In genomic region chr12:105519851-105520250, GRCm38 (mm10) we compare ENCODE assay signal across 21 mouse cellular contexts. TPM values are rescaled to one million over a fixed set of nuclear protein-coding genes. Genes with fewer than 3 reads are reported as not detected.
DNase-seq lines count a peak whose midpoint lies in the region; ATAC-seq and TF ChIP-seq lines count a peak whose summit lies in the region.
"Had no signal": no experiment of that assay in that cellular context is flagged by ENCODE, and none has a peak within 500 bp of the region (broad histone marks: within the 10 kb centered on the region; RNA-seq: fewer than 3 reads in every experiment).

No protein-coding gene starts in this region.

- H3K4me2 ChIP-seq in kidney, embryonic 16.5 days (replicated peaks; ENCODE audit: low read depth, low read length): no peak overlapping the region
- H3K4me2 ChIP-seq: hindbrain, embryonic 12.5 days; liver, embryonic 13.5 days; midbrain, embryonic 12.5 days had no signal

- no peaks in the 10 kb centered on the region for H3K4me1 ChIP-seq in kidney, adult 2 months (ENCODE audit: control insufficient read depth, insufficient read depth, low read length)
- H3K4me1 ChIP-seq in kidney, embryonic 16.5 days (ENCODE audit: insufficient read depth, low read length): peaks cover 26% of the 10 kb centered on the region
- H3K4me1 ChIP-seq: hindbrain, embryonic 12.5 days; liver, embryonic 13.5 days had no signal

- no peak overlapping the region for H3K4me3 ChIP-seq in kidney, adult 2 months (ENCODE audit: insufficient read depth, low read depth, low read length)
- H3K4me3 ChIP-seq in kidney, embryonic 16.5 days (ENCODE audit: low read length): no peak overlapping the region
- H3K4me3 ChIP-seq: forebrain, embryonic 10.5 days; hindbrain, embryonic 12.5 days; limb, embryonic 13.5 days; liver, embryonic 13.5 days; midbrain, embryonic 12.5 days had no signal

- no peaks in the 10 kb centered on the region for H3K27me3 ChIP-seq in kidney, adult 2 months (replicated peaks; ENCODE audit: control insufficient read depth, insufficient read depth, low read length)
- no peaks in the 10 kb centered on the region for H3K27me3 ChIP-seq in kidney, embryonic 16.5 days (ENCODE audit: insufficient read depth, low read length)
- H3K27me3 ChIP-seq: CH12.LX; hindbrain, embryonic 12.5 days; limb, embryonic 13.5 days; liver, embryonic 13.5 days had no signal

- DNase-seq in heart, adult 8-10 months (ENCODE audit: low spot score): peak; percentile 41
- DNase-seq in heart, postnatal 10 days: no peak
- DNase-seq in kidney, adult 2 months: peak; percentile 40
- peak; percentile 40 for DNase-seq in lung, postnatal 10 days
- DNase-seq in lung, postnatal 4 days: no peak
- no peak for DNase-seq in thymus, adult 18-20 months
- DNase-seq: adrenal gland, postnatal 25 days; cerebellum, adult 11 months; cerebellum, postnatal 10 days; liver, embryonic 13.5 days; retina, postnatal 1 day; thymus, postnatal 36 days had no signal

- no peak overlapping the region for H3K27ac ChIP-seq in kidney, adult 2 months (ENCODE audit: insufficient read depth, low read depth, low read length)
- no peak overlapping the region for H3K27ac ChIP-seq in kidney, embryonic 16.5 days (ENCODE audit: low read length)
- H3K27ac ChIP-seq: forebrain, embryonic 10.5 days; hindbrain, embryonic 12.5 days; liver, embryonic 13.5 days; midbrain, embryonic 12.5 days had no signal

- no peak for TF ChIP-seq CTCF in kidney, adult 2 months (conservative IDR thresholded peaks at IDR 0.05; ENCODE audit: insufficient read depth, insufficient read length, low read depth, low read length)

- WGBS in kidney, adult 2 months: 63% methylated on average over 2 of the region's 2 CpGs
- WGBS in kidney, embryonic 16.5 days: 76% methylated on average over 2 of the region's 2 CpGs

- no peaks in the 10 kb centered on the region for H3K36me3 ChIP-seq in kidney, adult 2 months (ENCODE audit: control insufficient read depth, insufficient read depth, low read length)
- H3K36me3 ChIP-seq in kidney, embryonic 16.5 days (ENCODE audit: insufficient read depth, low read length): no peaks in the 10 kb centered on the region
- H3K36me3 ChIP-seq: forebrain, embryonic 10.5 days; hindbrain, embryonic 12.5 days; limb, embryonic 13.5 days; liver, embryonic 13.5 days; midbrain, embryonic 12.5 days had no signal

- peaks cover 4% of the 10 kb centered on the region; the same call in 1 of the 2 replicates for H3K9me3 ChIP-seq in kidney, embryonic 16.5 days (ENCODE audit: low read length)
- H3K9me3 ChIP-seq: forebrain, embryonic 10.5 days; hindbrain, embryonic 12.5 days; liver, embryonic 13.5 days; midbrain, embryonic 12.5 days had no signal

- no peak for TF ChIP-seq POLR2A in kidney, adult 2 months (IDR thresholded peaks at IDR 0.05; ENCODE audit: low read depth, low read length)

- no peak overlapping the region for H3K9ac ChIP-seq in kidney, embryonic 16.5 days (replicated peaks; ENCODE audit: low read length)
- H3K9ac ChIP-seq: hindbrain, embryonic 12.5 days; limb, embryonic 13.5 days; liver, embryonic 13.5 days; midbrain, embryonic 12.5 days had no signal

- intact Hi-C loops in heart, postnatal 10 days (cut with DNase I): no loop called here

- ATAC-seq in kidney, embryonic 16.5 days (ENCODE audit: low FRiP score, low TSS enrichment): no peak

RNA-seq across cellular contexts. Expression of gene Bdkrb2, which starts 43.2 kb away (rescaled TPM):
- under 1 TPM; 0.26 to 0.44 (median 0.33) TPM for total RNA-seq in heart, adult 8-10 months (2022)
- total RNA-seq in heart, postnatal 10 days (2021): 1 to 10 TPM; 1.2 to 2.2 TPM
- polyA plus RNA-seq in kidney, adult 2 months (2012; rRNA removed): 0.54 and 0.64 TPM in 2 replicates
- 1.7 and 1.9 TPM in 2 replicates for polyA plus RNA-seq in kidney, embryonic 16.5 days (2015; fragmentation: Nextera tagmentation; extraction: Ambion mirVana)
- total RNA-seq: CH12.LX; granulocyte monocyte progenitor cell, adult 5-6 weeks; MEL; monocyte, adult 5-6 weeks had no signal
- polyA plus RNA-seq: liver, embryonic 13.5 days had no signal

Comparison
In these comparisons a context has a peak if more than half of its experiments do, and no peak if none do; other contexts are left out.
1. DNase-seq: peak in heart, adult 8-10 months (single experiment), kidney, adult 2 months (single experiment) and lung, postnatal 10 days (single experiment); none in heart, postnatal 10 days (0 of 2), lung, postnatal 4 days (0 of 2) and thymus, adult 18-20 months (0 of 2).